8 mouse cellular contexts compared by ENCODE assay signal in genomic region chr7:137309071-137310066, GRCm38 (mm10). TPM values are rescaled to one million over a fixed set of nuclear protein-coding genes. Genes with fewer than 3 reads are reported as not detected.
A peak's percentile ranks its signal among the peaks of the same experiment; 100 is the strongest.
DNase-seq lines count a peak whose midpoint lies in the region; ATAC-seq lines count a peak whose summit lies in the region.

No protein-coding gene starts in this region.

- H3K27ac ChIP-seq in forebrain, embryonic 10.5 days, result peak overlapping the region; percentile 86
- peak overlapping the region; percentile 98 for H3K27ac ChIP-seq in hindbrain, embryonic 13.5 days
- H3K27ac ChIP-seq in midbrain, embryonic 16.5 days (ENCODE audit: low read length), result peak overlapping the region; percentile 88

- DNase-seq in left cerebral cortex, postnatal 4 days, result peak; percentile 48
- DNase-seq in left cerebral cortex, adult 11 months (ENCODE audit: low spot score), result no peak
- peak; percentile 59 for DNase-seq in forebrain, embryonic 10.5 days (ENCODE audit: extremely low spot score, low spot score)
- DNase-seq in ovary, postnatal 10 days (ENCODE audit: low spot score), result no peak
- no peak for DNase-seq in ovary, postnatal 36 days (ENCODE audit: low spot score)
- DNase-seq in adrenal gland, adult 18-20 months (ENCODE audit: low spot score in 2 of 2), result no peak

- peak overlapping the region; percentile 99 for H3K9ac ChIP-seq in hindbrain, embryonic 13.5 days
- peak overlapping the region; percentile 71 for H3K9ac ChIP-seq in midbrain, embryonic 16.5 days (ENCODE audit: low read depth, low read length)

- no peaks in the 10 kb centered on the region for H3K36me3 ChIP-seq in forebrain, embryonic 10.5 days (replicated peaks)
- peaks cover 6% of the 10 kb centered on the region; the same call in 1 of the 2 replicates for H3K36me3 ChIP-seq in hindbrain, embryonic 13.5 days
- H3K36me3 ChIP-seq in midbrain, embryonic 16.5 days (ENCODE audit: control insufficient read depth, insufficient read depth, low read length), result no peaks in the 10 kb centered on the region

- H3K9me3 ChIP-seq in forebrain, embryonic 10.5 days, result no peaks in the 10 kb centered on the region
- H3K9me3 ChIP-seq in hindbrain, embryonic 13.5 days, result no peaks in the 10 kb centered on the region
- no peaks in the 10 kb centered on the region for H3K9me3 ChIP-seq in midbrain, embryonic 16.5 days (replicated peaks; ENCODE audit: control insufficient read depth, low read length, poor library complexity, severe bottlenecking)

- H3K4me1 ChIP-seq in forebrain, embryonic 10.5 days, result peaks cover 80% of the 10 kb centered on the region
- peaks cover 55% of the 10 kb centered on the region for H3K4me1 ChIP-seq in hindbrain, embryonic 13.5 days (replicated peaks)
- peaks cover 12% of the 10 kb centered on the region for H3K4me1 ChIP-seq in midbrain, embryonic 16.5 days (ENCODE audit: control insufficient read depth, insufficient read depth, low read length)

- peak overlapping the region; percentile 65 for H3K4me3 ChIP-seq in forebrain, embryonic 10.5 days
- peak overlapping the region; percentile 79 for H3K4me3 ChIP-seq in hindbrain, embryonic 13.5 days
- peak overlapping the region; percentile 53 for H3K4me3 ChIP-seq in midbrain, embryonic 16.5 days (ENCODE audit: low read depth, low read length)

- peak overlapping the region; percentile 77 for H3K4me2 ChIP-seq in hindbrain, embryonic 13.5 days
- H3K4me2 ChIP-seq in midbrain, embryonic 16.5 days (ENCODE audit: low read length), result peak overlapping the region; percentile 67

- ATAC-seq in hindbrain, embryonic 13.5 days (ENCODE audit: low FRiP score), result 0 out of 2 replicates have a peak, but pooled peaks have one; percentile 22
- ATAC-seq in midbrain, embryonic 16.5 days, result no peak

- intact Hi-C loops in left cerebral cortex, postnatal 4 days (cut with DNase I), result loop anchor here (5.0 to 10.0 kb wide), 2 partner anchors 105 to 822 kb away; no protein-coding TSS in a partner anchor

- under 1% methylated on average over 93 of the region's 93 CpGs for WGBS in forebrain, embryonic 10.5 days
- under 1% methylated on average over 87 of the region's 93 CpGs for WGBS in hindbrain, embryonic 13.5 days
- WGBS in midbrain, embryonic 16.5 days, result under 1% methylated on average over 89 of the region's 93 CpGs

- H3K27me3 ChIP-seq in forebrain, embryonic 10.5 days (ENCODE audit: poor library complexity, severe bottlenecking), result peaks cover 99% of the 10 kb centered on the region
- H3K27me3 ChIP-seq in hindbrain, embryonic 13.5 days, result 0 out of 2 replicates have a peak, but pooled peaks cover 13% of the 10 kb centered on the region
- no peaks in the 10 kb centered on the region for H3K27me3 ChIP-seq in midbrain, embryonic 16.5 days (ENCODE audit: control insufficient read depth, insufficient read depth, low read depth, low read length)

RNA-seq across cellular contexts. Expression of gene Ebf3, which starts 4.9 kb away (rescaled TPM):
- 1 to 10 TPM; 2.1 to 2.7 TPM for total RNA-seq in left cerebral cortex, postnatal 4 days (2021)
- polyA plus RNA-seq in forebrain, embryonic 10.5 days (2016; fragmentation: Nextera tagmentation; extraction: Ambion mirVana), result 1.3 TPM in 2 replicates
- 22.2 and 27.7 TPM in 2 replicates for polyA plus RNA-seq in hindbrain, embryonic 13.5 days (2015; fragmentation: Nextera tagmentation; extraction: Ambion mirVana)
- 8.8 and 9.0 TPM in 2 replicates for polyA plus RNA-seq in midbrain, embryonic 16.5 days (2015; fragmentation: Nextera tagmentation; extraction: Ambion mirVana)
- 10 to 100 TPM in 1 of 2 experiments, 1 to 10 TPM in 1; 2.6 to 12.3 TPM for total RNA-seq in adrenal gland, adult 18-20 months (2021)

Comparison
In these comparisons a context has a peak if more than half of its experiments do, and no peak if none do; other contexts are left out.
1. DNase-seq: peak in left cerebral cortex, postnatal 4 days (single experiment) and forebrain, embryonic 10.5 days (single experiment); none in left cerebral cortex, adult 11 months (single experiment), ovary, postnatal 10 days (single experiment), ovary, postnatal 36 days (single experiment) and adrenal gland, adult 18-20 months (0 of 2).
2. Peak in every context shown above with its lines, with median percentiles within 50 percentile points of each other: H3K27ac ChIP-seq and H3K4me3 ChIP-seq.